Mouse (Mus musculus) hindbrain, embryonic 14.5 days (tissue): Measurements from ENCODE around the gene Barhl1. TPM values are rescaled to one million over a fixed set of nuclear protein-coding genes. Genes with fewer than 3 reads are reported as not detected.
A peak's percentile ranks its signal among the peaks of the same experiment; 100 is the strongest.

Experiments used
- ATAC-seq: fragments of 200-750 bp; cut with Nextera tagmentation; 2 replicates; pipeline ENCODE4 v1.8.0; 2017; ENCODE audit warnings: moderate number of reproducible peaks, mild to moderate bottlenecking, moderate TSS enrichment, moderate library complexity; ENCODE audit not compliant: low FRiP score
- DNase-seq: peaks from one replicate; pipeline ENCODE4 v3.0.0-alpha.2; 2015; ENCODE audit warnings: low spot score
- H3K27ac ChIP-seq: fragments of 300-500 bp; sonication (generic); 2 replicates; pipeline ENCODE4 v1.5.1; 2014; ENCODE audit warnings: mild to moderate bottlenecking, moderate library complexity
- H3K27me3 ChIP-seq: fragments of 300-500 bp; sonication (generic); 2 replicates; pipeline ENCODE4 v1.6.1; 2014; ENCODE audit warnings: mild to moderate bottlenecking, low read length, mixed read lengths; ENCODE audit not compliant: control insufficient read depth, insufficient read depth
- H3K36me3 ChIP-seq: fragments of 300-500 bp; sonication (generic); replicated peaks from 2 replicates; pipeline ENCODE4 v1.6.1; 2014; ENCODE audit not compliant: control insufficient read depth, insufficient read depth
- H3K4me1 ChIP-seq: fragments of 300-500 bp; sonication (generic); replicated peaks from 2 replicates; pipeline ENCODE4 v1.6.1; 2014; ENCODE audit warnings: antibody characterized with exemption, low read length, mixed read lengths; ENCODE audit not compliant: control insufficient read depth, insufficient read depth
- H3K4me2 ChIP-seq: fragments of 300-500 bp; sonication (generic); replicated peaks from 2 replicates; pipeline ENCODE4 v1.6.1; 2014; ENCODE audit warnings: mild to moderate bottlenecking, moderate library complexity
- H3K4me3 ChIP-seq: fragments of 300-500 bp; sonication (generic); replicated peaks from 2 replicates; pipeline ENCODE4 v1.5.1; 2014; ENCODE audit warnings: mild to moderate bottlenecking, low read length
- H3K9ac ChIP-seq: fragments of 300-500 bp; sonication (generic); 2 replicates; pipeline ENCODE4 v1.6.1; 2014
- H3K9me3 ChIP-seq: fragments of 300-500 bp; sonication (generic); 2 replicates; pipeline ENCODE4 v1.6.1; 2016; ENCODE audit warnings: low read length; ENCODE audit not compliant: control insufficient read depth
- WGBS: fragments of 180-500 bp; shearing (Covaris S2); extraction: QIAGEN DNeasy Blood & Tissue Kit; methylation state at CpG from one replicate; pipeline ENCODE4 v1.1.7; 2014; 5-methylcytosine and 5-hydroxymethylcytosine counted together
- polyA plus RNA-seq: library from polyadenylated mRNA; unstranded; fragments of >200 nt; fragmentation: Nextera tagmentation; extraction: Ambion mirVana; gene quantifications from 2 replicates; pipeline ENCODE4 v1.2.1, GENCODE M21; 2014

The Barhl1 gene
- polyA plus RNA-seq, 1 experiment from 2014 or later, result 25.9 TPM

DNA sequence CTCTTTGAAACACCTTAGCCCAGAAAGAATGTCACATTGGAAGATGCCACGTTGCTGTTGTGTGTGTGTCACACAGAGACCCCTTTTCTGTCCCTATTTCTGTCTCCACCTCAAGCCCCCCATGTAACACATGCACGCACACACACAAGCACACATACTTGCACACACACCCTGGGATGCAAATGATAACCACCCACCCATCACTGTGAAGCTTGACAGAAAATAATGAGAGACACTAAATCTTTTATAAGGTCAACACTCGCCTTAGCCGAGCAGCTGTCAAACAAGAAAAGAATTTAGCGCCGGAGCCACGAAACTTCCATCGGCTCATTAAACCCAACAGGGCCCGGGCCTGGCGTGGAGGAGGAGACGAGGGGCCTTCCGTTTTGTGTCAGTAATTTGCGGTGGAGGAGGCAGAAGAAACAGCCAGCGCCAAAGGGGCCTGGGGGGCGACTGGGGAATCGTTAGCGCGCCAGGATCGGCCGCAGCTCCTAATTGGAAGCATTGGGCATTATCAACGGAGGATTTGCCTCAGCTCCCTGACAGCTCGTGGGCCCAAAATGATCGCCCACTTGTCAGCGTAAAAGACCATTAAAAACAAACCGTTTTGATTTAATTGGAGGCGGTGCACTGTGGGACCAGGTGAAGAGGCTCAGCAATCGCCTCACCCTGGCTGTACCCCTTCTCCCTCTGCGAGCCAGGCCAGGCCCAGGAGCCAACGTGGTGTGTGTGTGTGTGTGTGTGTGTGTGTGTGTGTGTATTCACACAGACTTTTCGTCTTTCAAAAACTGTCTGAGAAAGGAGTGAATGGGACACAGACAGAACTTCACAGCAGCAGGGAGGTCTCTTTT is 27.4 kb upstream of the Barhl1 start:
- DNase-seq, result no peak
- Histone ChIP-seq H3K4me2 (peak overlapping the region; percentile 13), H3K9ac (no peak overlapping the region), H3K27me3 (peaks cover 3% of the 10 kb centered on the region; the same call in 1 of the 2 replicates), H3K27ac (0 out of 2 replicates have a peak overlapping the region, but pooled peaks have one; percentile 5), H3K36me3 (no peaks in the 10 kb centered on the region), H3K4me3 (no peak overlapping the region), H3K9me3 (no peaks in the 10 kb centered on the region), H3K4me1 (peaks cover 26% of the 10 kb centered on the region)
- no peak for ATAC-seq
- 21% methylated on average over 30 of the region's 30 CpGs for WGBS

DNA sequence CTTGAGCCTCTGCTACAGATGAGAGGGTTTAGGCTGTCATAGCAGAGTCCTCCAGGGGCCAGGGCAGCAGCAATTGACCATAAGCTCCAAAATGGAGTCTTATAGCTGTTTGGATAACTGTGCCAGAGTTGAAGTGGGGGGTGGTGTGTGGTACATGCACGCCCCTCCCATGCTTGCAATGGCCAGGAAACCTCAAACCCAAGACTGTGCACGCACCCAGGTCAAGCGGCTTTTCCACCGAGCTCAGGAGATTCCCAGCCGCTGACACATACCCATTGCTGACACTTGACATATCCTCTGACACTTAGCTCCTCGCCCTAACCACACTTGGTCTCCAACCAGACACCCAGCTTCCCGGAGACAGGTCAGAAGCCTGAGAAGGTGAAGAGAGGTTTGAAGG is 22.5 kb upstream of the Barhl1 start:
- no peak overlapping the region for H3K27ac ChIP-seq
- no peaks in the 10 kb centered on the region for H3K9me3 ChIP-seq
- WGBS, result 91% methylated on average over 7 of the region's 7 CpGs
- H3K4me2 ChIP-seq, result no peak overlapping the region
- H3K4me3 ChIP-seq, result no peak overlapping the region
- H3K4me1 ChIP-seq, result peaks cover 7% of the 10 kb centered on the region
- DNase-seq (no peak), ATAC-seq (no peak)
- H3K36me3 ChIP-seq, result no peaks in the 10 kb centered on the region
- H3K9ac ChIP-seq, result no peak overlapping the region
- H3K27me3 ChIP-seq, result peaks cover 3% of the 10 kb centered on the region; the same call in 1 of the 2 replicates

DNA sequence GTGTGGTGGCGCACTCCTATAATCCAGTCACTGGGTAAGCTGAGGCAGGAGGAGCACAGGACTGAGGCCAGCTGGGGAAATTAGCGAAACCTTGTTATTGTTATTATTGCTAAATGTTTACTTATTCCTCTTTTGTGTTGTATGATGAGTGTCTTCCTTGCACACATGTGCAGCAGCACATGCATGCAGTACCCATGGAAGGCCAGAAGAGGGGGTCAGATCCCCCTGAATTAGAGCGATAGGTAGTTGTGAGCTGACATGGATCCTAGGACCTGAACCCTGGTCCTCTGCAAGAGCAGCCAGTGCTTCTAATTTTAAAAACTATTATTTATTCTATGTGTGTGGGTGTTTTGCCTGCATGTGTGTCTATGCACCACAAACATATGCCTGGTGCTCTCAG is 14.1 kb upstream of the Barhl1 start:
- peaks cover 36% of the 10 kb centered on the region for H3K27me3 ChIP-seq
- H3K9ac ChIP-seq, result no peak overlapping the region
- no peak for ATAC-seq
- H3K9me3 ChIP-seq, result no peaks in the 10 kb centered on the region
- WGBS, result 96% methylated on average over 3 of the region's 3 CpGs
- no peak overlapping the region for H3K27ac ChIP-seq
- no peaks in the 10 kb centered on the region for H3K36me3 ChIP-seq
- no peaks in the 10 kb centered on the region for H3K4me1 ChIP-seq
- no peak for DNase-seq
- H3K4me2 ChIP-seq, result no peak overlapping the region
- no peak overlapping the region for H3K4me3 ChIP-seq

DNA sequence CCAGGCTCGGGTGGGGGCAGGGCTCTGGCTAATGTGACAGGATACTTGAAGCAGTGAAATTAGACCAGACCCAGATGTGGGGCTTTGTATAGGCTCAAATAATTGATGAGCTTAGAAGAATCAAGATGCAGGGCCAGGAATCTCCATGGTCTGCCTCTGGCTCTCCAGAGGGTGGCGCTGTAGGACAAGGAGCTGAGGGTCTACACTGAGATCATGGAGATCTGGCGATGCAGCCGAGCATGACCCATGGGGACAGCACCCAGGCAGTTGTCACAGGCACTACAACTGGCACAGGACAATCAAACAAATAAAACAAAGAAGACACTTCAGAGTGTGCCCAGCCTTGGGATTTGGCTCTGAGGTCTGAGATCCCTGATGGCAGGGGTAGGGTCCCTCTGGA is 7.4 kb upstream of the Barhl1 start:
- peaks cover 80% of the 10 kb centered on the region for H3K27me3 ChIP-seq
- 1% methylated on average over 4 of the region's 4 CpGs for WGBS

DNA sequence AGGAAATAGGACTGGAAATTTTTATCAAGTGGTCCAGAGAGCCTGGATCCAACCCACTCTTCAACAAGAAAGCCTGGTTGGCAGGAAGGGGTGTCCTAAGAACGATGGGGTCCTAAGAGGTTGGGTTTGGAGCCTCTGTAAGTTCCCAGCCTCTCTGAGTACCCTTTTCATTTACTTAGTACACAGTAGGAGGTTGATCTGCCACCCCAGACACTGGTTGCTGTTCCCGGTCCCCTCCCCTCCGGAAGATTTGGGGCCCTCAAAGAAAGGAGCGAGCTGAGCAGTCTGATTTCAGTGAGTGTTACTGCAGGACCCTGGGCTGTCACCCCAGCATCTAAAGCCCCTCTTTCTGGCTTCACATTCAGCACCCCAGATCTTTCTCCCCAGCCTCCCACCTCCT is 2.5 kb upstream of the Barhl1 start:
- Histone ChIP-seq H3K4me2 (no peak overlapping the region), H3K27ac (no peak overlapping the region), H3K36me3 (no peaks in the 10 kb centered on the region), H3K9ac (no peak overlapping the region), H3K4me1 (no peaks in the 10 kb centered on the region; the same call in 1 of the 2 replicates), H3K4me3 (no peak overlapping the region), H3K27me3 (peaks cover 96% of the 10 kb centered on the region), H3K9me3 (no peaks in the 10 kb centered on the region)
- 4% methylated on average over 4 of the region's 4 CpGs for WGBS
- ATAC-seq, result no peak
- no peak for DNase-seq

More for the DNA sequence above, 7.4 kb upstream of the Barhl1 start:
- Histone ChIP-seq H3K36me3 (no peaks in the 10 kb centered on the region), H3K4me1 (no peaks in the 10 kb centered on the region), H3K9me3 (no peaks in the 10 kb centered on the region), H3K9ac (no peak overlapping the region), H3K4me3 (no peak overlapping the region), H3K4me2 (no peak overlapping the region), H3K27ac (no peak overlapping the region)
- ATAC-seq (peak; percentile 79; the same call in 1 of the 2 replicates), DNase-seq (peak; percentile 78)

DNA sequence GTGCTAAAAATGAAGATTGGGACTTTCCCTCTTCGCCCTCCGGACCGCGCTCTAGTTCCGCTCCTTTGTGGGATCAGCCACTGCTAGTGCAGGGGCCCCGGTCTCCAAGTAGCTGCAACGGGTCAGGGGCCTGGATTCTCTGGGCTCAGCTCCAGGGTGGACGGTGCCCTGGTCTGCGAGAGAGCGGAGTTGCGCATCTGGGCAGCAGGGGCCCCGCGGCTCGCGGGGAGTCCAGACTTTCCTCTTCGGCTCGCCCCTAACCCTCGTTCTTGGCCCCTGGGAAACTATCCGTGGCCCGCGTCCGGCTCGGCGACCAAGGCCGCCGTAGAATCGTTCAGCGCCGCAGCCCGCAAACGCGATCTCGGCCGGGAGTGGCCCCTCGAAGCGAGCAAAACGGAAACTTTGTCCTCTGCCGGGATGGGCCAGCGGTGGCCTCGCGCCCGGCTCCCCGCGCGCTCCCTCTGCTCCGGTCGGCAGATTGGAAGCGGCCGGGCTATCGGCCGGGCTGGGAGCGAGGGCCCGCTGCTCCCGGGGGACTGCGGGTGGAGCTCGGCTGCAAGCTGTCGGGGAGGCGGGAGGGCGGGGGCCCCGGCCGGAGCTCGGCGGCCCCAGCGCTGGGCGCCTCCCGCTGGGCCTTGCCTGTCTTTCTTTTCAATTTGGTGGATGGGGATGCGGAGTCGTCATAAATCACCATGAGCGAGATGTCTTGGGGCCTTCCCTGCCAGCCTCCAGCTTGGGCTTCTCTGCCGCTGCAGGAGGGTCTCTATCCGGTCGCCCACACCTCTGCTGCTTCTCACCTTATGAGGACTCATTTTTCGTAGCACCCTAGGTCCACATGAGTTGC is 1.3 kb upstream of the Barhl1 start:
- no peak overlapping the region for H3K9ac ChIP-seq
- H3K4me3 ChIP-seq, result peak overlapping the region; percentile 18
- peak overlapping the region; percentile 31 for H3K4me2 ChIP-seq
- DNase-seq, result no peak
- H3K27me3 ChIP-seq, result peaks cover 98% of the 10 kb centered on the region
- H3K36me3 ChIP-seq, result no peaks in the 10 kb centered on the region
- no peak for ATAC-seq
- H3K27ac ChIP-seq, result 0 out of 2 replicates have a peak overlapping the region, but pooled peaks have one; percentile 26
- WGBS, result 2% methylated on average over 73 of the region's 73 CpGs
- H3K9me3 ChIP-seq, result no peaks in the 10 kb centered on the region
- no peaks in the 10 kb centered on the region; the same call in 1 of the 2 replicates for H3K4me1 ChIP-seq

DNA sequence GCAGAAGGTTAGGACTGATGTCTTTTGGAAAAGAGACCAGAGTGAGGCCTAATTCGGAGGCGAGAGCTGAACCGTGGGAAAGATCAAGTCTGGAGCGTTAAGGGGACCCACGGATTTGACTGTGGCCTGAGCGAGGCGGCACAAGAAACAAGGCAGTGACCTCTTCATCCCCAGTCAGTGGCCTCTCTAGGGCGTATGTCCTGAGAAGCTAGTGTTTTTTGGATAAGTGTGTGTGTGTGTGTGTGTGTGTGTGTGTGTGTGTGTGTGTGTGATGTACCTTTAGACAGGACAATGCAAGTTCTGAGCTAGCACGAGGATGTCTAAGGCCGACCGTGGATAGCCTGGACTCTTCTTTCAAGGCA is 669 bp upstream of the Barhl1 start:
- Histone ChIP-seq H3K4me3 (peak overlapping the region; percentile 18), H3K9me3 (no peaks in the 10 kb centered on the region), H3K9ac (no peak overlapping the region), H3K27ac (no peak overlapping the region), H3K36me3 (no peaks in the 10 kb centered on the region), H3K4me2 (0 out of 2 replicates have a peak overlapping the region, but pooled peaks have one; percentile 17), H3K27me3 (peaks cover 93% of the 10 kb centered on the region), H3K4me1 (peaks cover under 1% of the 10 kb centered on the region; the same call in 1 of the 2 replicates)
- DNase-seq (no peak), ATAC-seq (no peak)
- 5% methylated on average over 11 of the region's 11 CpGs for WGBS

DNA sequence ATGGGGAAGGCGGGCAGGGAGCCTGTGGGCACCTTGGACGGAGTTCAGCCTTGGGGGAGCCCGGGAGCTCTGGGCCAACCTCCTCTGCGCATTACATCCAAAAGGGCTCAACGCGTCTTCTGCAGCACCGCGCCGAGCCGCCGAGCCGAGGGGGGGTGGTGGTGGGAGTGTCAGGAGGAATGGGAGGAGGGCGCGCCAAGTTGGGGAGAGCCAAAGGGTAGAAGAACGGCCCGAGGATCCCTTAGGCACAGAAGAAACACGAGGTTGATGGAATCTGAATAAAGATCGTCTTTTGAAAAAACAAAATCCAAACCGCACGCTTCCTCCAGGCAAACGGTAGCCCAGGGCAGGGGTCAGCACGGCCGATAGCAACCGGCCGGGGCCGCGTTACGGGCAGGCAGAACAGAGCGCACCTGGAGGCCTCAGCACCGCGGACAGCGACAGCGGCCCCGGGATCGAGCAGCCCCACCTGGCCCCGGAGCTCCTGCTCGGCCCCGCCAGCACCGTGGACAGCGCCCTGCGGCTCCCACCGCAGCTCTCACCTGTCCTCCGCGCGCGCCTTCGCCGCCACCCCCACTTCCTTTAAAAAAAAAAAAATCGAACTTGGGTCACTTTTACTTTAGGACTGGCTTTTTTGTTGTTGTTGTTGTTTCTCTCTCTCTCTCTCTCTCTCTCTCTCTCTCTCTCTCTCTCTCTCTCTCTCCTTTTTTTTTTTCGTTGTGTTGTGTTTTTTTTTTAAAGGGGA is 528 bp downstream of the Barhl1 start:
- peak overlapping the region; percentile 38; the same call in 1 of the 2 replicates for H3K27ac ChIP-seq
- ATAC-seq (0 out of 2 replicates have a peak, but pooled peaks have one; percentile 24), DNase-seq (no peak)
- peaks cover 10% of the 10 kb centered on the region; the same call in 1 of the 2 replicates for H3K4me1 ChIP-seq
- no peaks in the 10 kb centered on the region for H3K9me3 ChIP-seq
- H3K36me3 ChIP-seq, result no peaks in the 10 kb centered on the region
- H3K27me3 ChIP-seq, result peaks cover 93% of the 10 kb centered on the region
- H3K4me3 ChIP-seq, result peak overlapping the region; percentile 29
- WGBS, result under 1% methylated on average over 49 of the region's 50 CpGs
- H3K4me2 ChIP-seq, result peak overlapping the region; percentile 22; the same call in 1 of the 2 replicates
- H3K9ac ChIP-seq, result peak overlapping the region; percentile 42; the same call in 1 of the 2 replicates
